Mouse (Mus musculus) heart, embryonic 13.5 days (tissue): ENCODE measurements around the gene Alg11. TPM values are rescaled to one million over a fixed set of nuclear protein-coding genes. Genes with fewer than 3 reads are reported as not detected.

Experiments
- ATAC-seq: fragments of 200-750 bp; cut with Nextera tagmentation; 2 replicates; pipeline ENCODE4 v1.8.0; 2017; ENCODE audit warnings: moderate TSS enrichment; ENCODE audit not compliant: insufficient number of reproducible peaks, low FRiP score, low TSS enrichment; ENCODE audit errors: extremely low read depth
- H3K27ac ChIP-seq: fragments of 300-500 bp; sonication (generic); replicated peaks from 2 replicates; pipeline ENCODE4 v1.5.1; 2015; ENCODE audit warnings: moderate library complexity, mild to moderate bottlenecking, inconsistent platforms
- H3K27me3 ChIP-seq: fragments of 300-500 bp; sonication (generic); replicated peaks from 2 replicates; pipeline ENCODE4 v1.6.1; 2015; ENCODE audit warnings: mild to moderate bottlenecking, inconsistent platforms
- H3K36me3 ChIP-seq: fragments of 300-500 bp; sonication (generic); 2 replicates; pipeline ENCODE4 v1.6.1; 2015; ENCODE audit warnings: mild to moderate bottlenecking, inconsistent platforms
- H3K4me1 ChIP-seq: fragments of 300-500 bp; sonication (generic); 2 replicates; pipeline ENCODE4 v1.6.1; 2015; ENCODE audit warnings: inconsistent platforms
- H3K4me2 ChIP-seq: fragments of 300-500 bp; sonication (generic); 2 replicates; pipeline ENCODE4 v1.6.1; 2015; ENCODE audit warnings: inconsistent platforms, mild to moderate bottlenecking, moderate library complexity
- H3K4me3 ChIP-seq: fragments of 300-500 bp; sonication (generic); 2 replicates; pipeline ENCODE4 v1.5.1; 2015; ENCODE audit warnings: moderate library complexity, mild to moderate bottlenecking, inconsistent platforms
- H3K9ac ChIP-seq: fragments of 300-500 bp; sonication (generic); 2 replicates; pipeline ENCODE4 v1.6.1; 2015; ENCODE audit warnings: inconsistent platforms, mild to moderate bottlenecking, moderate library complexity
- H3K9me3 ChIP-seq: fragments of 300-500 bp; sonication (generic); 2 replicates; pipeline ENCODE4 v1.6.1; 2016; ENCODE audit warnings: inconsistent platforms
- WGBS: fragments of 180-500 bp; shearing (Covaris S2); methylation state at CpG from one replicate; pipeline ENCODE4 v1.1.7; 2015; ENCODE audit warnings: mixed read lengths; 5-methylcytosine and 5-hydroxymethylcytosine counted together
- polyA plus RNA-seq: library from polyadenylated mRNA; unstranded; fragments of >200 nt; fragmentation: Nextera tagmentation; extraction: Ambion mirVana; gene quantifications from 2 replicates; pipeline ENCODE4 v1.2.1, GENCODE M21; 2015

Gene Alg11
- polyA plus RNA-seq, 1 experiment from 2014 or later, result 23.0 TPM

GRCm38 (mm10) chr8:22040153-22040509, 20.4 kb upstream of the Alg11 start:
- H3K4me1 ChIP-seq, result peaks cover 11% of the 10 kb centered on the region; the same call in 1 of the 2 replicates
- peaks cover 13% of the 10 kb centered on the region for H3K27me3 ChIP-seq
- H3K4me3 ChIP-seq, result no peak overlapping the region
- no peak overlapping the region for H3K4me2 ChIP-seq
- H3K27ac ChIP-seq, result no peak overlapping the region
- H3K36me3 ChIP-seq, result no peaks in the 10 kb centered on the region
- H3K9ac ChIP-seq, result no peak overlapping the region
- 48% methylated on average over 6 of the region's 6 CpGs for WGBS
- H3K9me3 ChIP-seq, result no peaks in the 10 kb centered on the region
- no peak for ATAC-seq

DNA sequence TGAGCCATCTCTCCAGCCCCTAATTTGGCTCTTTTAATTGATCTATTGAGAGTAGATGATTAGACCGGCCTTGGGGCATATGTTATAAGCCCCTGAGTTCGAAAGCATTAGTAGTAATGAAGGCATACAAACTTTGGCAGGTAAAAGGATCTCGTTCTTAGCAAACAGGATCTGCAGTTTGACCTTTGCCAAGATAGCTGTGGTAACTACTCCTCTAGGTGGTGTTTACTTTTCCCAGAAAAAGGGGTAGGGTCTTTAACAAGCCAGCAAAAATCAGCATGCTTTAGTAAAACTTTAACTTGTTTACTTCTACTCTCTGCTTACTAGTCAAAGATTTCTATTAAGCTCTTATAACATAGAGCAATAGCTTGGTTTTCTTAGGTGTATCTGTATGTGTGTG, 18.0 kb upstream of the Alg11 start:
- Histone ChIP-seq H3K36me3 (no peaks in the 10 kb centered on the region), H3K4me1 (peaks cover 11% of the 10 kb centered on the region; the same call in 1 of the 2 replicates), H3K27ac (no peak overlapping the region), H3K9me3 (no peaks in the 10 kb centered on the region), H3K4me3 (no peak overlapping the region), H3K27me3 (peaks cover 13% of the 10 kb centered on the region), H3K4me2 (no peak overlapping the region), H3K9ac (no peak overlapping the region)
- ATAC-seq, result no peak
- whole genome bisulfite sequencing, result 78% methylated on average over 3 of the region's 3 CpGs

DNA sequence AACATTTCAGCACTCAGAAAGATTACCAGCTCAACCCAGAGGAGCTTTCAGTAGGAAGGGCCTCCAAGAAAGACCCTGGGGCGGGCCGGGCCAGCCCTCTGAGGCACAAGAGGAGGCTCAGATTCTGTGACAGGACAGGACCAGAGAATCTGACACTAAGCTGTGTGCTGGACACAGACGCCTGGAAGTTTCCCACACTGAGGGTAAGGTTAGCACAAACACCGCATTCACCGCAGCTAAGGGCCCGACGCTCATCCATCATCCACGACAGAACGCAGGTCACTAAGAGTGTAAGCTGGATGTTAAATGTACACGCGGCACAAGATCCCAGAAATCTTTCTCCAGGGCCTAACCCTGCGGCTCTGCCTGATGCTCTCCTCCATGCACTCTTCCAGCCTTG, 16.8 kb upstream of the Alg11 start:
- no peaks in the 10 kb centered on the region for H3K36me3 ChIP-seq
- H3K27me3 ChIP-seq, result peaks cover 13% of the 10 kb centered on the region
- WGBS, result 57% methylated on average over 12 of the region's 12 CpGs
- no peak overlapping the region for H3K4me3 ChIP-seq
- no peak for ATAC-seq
- no peak overlapping the region for H3K27ac ChIP-seq
- no peak overlapping the region for H3K4me2 ChIP-seq
- peaks cover 14% of the 10 kb centered on the region; the same call in 1 of the 2 replicates for H3K4me1 ChIP-seq
- H3K9me3 ChIP-seq, result no peaks in the 10 kb centered on the region
- no peak overlapping the region for H3K9ac ChIP-seq

GRCm38 (mm10) chr8:22047699-22048464, 12.6 kb upstream of the Alg11 start:
- no peak overlapping the region for H3K4me2 ChIP-seq
- no peaks in the 10 kb centered on the region for H3K9me3 ChIP-seq
- H3K4me3 ChIP-seq, result no peak overlapping the region
- no peak overlapping the region for H3K27ac ChIP-seq
- WGBS, result 73% methylated on average over 2 of the region's 2 CpGs
- H3K27me3 ChIP-seq, result no peaks in the 10 kb centered on the region
- H3K36me3 ChIP-seq, result no peaks in the 10 kb centered on the region
- 0 out of 2 replicates have a peak, but pooled peaks cover 7% of the 10 kb centered on the region for H3K4me1 ChIP-seq
- ATAC-seq, result no peak
- H3K9ac ChIP-seq, result no peak overlapping the region

DNA sequence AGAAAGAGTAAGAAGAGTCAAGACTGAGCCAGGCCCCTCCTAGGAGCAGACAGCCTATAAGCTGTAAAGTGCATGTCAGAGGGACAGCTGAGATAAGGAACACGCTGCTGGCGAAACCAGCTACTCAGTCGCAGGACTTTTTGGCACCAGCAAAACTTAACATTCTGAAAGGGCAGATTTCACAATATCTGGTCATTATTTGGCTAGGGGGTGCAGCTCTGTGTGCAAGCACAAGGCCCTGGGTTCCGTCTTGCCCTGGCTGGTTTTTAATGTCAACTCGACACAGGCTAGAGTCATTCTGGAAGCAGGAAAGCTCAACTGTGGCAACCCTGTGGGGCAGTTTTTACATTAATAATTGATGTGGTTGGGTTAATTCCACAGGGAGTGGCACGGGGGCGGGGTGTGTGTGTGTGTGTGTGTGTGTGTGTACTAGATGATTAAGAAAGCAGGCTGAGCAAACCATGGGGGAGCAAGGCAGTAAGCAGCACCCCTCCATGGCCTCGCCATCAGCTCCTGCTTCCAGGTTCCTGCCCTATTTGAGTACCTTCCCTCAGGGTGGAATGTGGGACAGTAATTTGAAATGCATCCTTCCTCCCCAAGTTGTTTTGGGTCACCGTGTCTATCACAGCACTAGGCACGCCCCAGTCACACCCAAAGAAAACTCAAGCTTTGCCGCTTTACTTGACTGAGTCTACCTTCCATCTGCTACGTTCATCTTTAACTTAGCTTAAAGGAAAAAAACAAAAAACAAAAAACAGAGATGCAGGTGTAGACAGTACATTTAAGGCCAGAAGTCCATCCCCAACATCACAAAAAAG, 5.6 kb upstream of the Alg11 start:
- H3K4me3 ChIP-seq, result no peak overlapping the region
- H3K27me3 ChIP-seq, result peaks cover 26% of the 10 kb centered on the region
- peaks cover 4% of the 10 kb centered on the region; the same call in 1 of the 2 replicates for H3K4me1 ChIP-seq
- H3K4me2 ChIP-seq, result no peak overlapping the region
- no peaks in the 10 kb centered on the region for H3K36me3 ChIP-seq
- no peak overlapping the region for H3K27ac ChIP-seq
- 60% methylated on average over 12 of the region's 12 CpGs for WGBS
- H3K9me3 ChIP-seq, result no peaks in the 10 kb centered on the region
- no peak for ATAC-seq
- no peak overlapping the region for H3K9ac ChIP-seq

- Histone ChIP-seq H3K4me3 (no peak overlapping the region), H3K9ac (no peak overlapping the region), H3K27me3 (peaks cover 27% of the 10 kb centered on the region), H3K9me3 (no peaks in the 10 kb centered on the region), H3K4me2 (no peak overlapping the region), H3K27ac (no peak overlapping the region), H3K36me3 (no peaks in the 10 kb centered on the region), H3K4me1 (peaks cover 4% of the 10 kb centered on the region; the same call in 1 of the 2 replicates)
- no peak for ATAC-seq
- 84% methylated on average over 2 of the region's 2 CpGs for WGBS
Measured at GRCm38 (mm10) chr8:22055492-22055877, 5.0 kb upstream of the Alg11 start.

- Histone ChIP-seq H3K4me3 (no peak overlapping the region), H3K9me3 (no peaks in the 10 kb centered on the region), H3K4me1 (peaks cover 11% of the 10 kb centered on the region), H3K4me2 (no peak overlapping the region), H3K9ac (no peak overlapping the region), H3K36me3 (peaks cover under 1% of the 10 kb centered on the region; the same call in 1 of the 2 replicates), H3K27ac (no peak overlapping the region), H3K27me3 (peaks cover 27% of the 10 kb centered on the region)
- whole genome bisulfite sequencing, result 80% methylated on average over 3 of the region's 3 CpGs
- no peak for ATAC-seq
Measured at GRCm38 (mm10) chr8:22056850-22057249, 3.7 kb upstream of the Alg11 start.

- 56% methylated on average over 9 of the region's 9 CpGs for WGBS
- ATAC-seq, result no peak
- Histone ChIP-seq H3K27me3 (peaks cover 27% of the 10 kb centered on the region), H3K36me3 (peaks cover 15% of the 10 kb centered on the region), H3K9me3 (no peaks in the 10 kb centered on the region), H3K9ac (no peak overlapping the region), H3K27ac (no peak overlapping the region), H3K4me3 (no peak overlapping the region), H3K4me1 (peaks cover 11% of the 10 kb centered on the region), H3K4me2 (peak overlapping the region; percentile 22; the same call in 1 of the 2 replicates)
Measured at GRCm38 (mm10) chr8:22058368-22058767, 2.2 kb upstream of the Alg11 start.

GRCm38 (mm10) chr8:22059153-22059738, 1.3 kb upstream of the Alg11 start:
- Histone ChIP-seq H3K4me1 (peaks cover 11% of the 10 kb centered on the region), H3K4me3 (peak overlapping the region; percentile 75), H3K9ac (peak overlapping the region; percentile 79), H3K36me3 (peaks cover 23% of the 10 kb centered on the region), H3K27me3 (peaks cover 27% of the 10 kb centered on the region), H3K27ac (no peak overlapping the region), H3K4me2 (peak overlapping the region; percentile 84), H3K9me3 (no peaks in the 10 kb centered on the region)
- ATAC-seq, result no peak
- 49% methylated on average over 11 of the region's 11 CpGs for WGBS

DNA sequence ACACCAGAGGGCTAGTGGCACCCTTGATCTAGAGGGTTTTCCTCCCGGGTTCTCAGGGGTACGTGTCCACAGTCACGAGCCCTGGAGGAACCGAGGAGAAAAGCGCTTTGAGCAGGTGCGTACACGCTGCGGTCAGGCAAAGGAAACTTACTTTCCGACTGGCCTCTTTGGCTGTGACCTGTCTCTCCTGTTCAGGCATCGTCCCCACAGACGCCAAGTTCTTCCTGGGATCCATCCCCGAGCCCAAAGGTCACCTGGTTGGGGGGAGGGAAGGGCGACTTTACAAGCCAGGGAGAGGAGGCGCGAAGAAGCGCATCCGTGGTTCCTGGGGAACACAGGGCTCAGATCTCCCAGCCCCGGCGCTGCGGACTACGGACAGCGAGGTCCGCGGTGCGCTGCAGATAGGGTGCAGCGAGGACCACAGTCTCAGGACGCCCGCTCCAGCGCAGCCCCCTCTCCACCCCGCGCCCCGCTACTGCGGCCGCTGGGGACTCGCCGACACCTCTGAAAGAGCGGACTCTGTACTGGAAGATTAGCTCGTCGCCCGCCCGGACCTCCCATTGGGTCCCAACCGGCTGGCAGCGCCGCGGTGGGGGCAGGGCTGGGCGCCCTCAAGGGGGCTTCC, 588 bp upstream of the Alg11 start, which contains the start of gene Atp7b:
Gene Atp7b (minus strand): TSS at position 485 of the 625 bp plus-strand sequence.
- H3K4me3 ChIP-seq, result peak within 1 kb of the TSS; percentile 75
- peak within 1 kb of the TSS; percentile 83 for H3K9ac ChIP-seq
- H3K4me2 ChIP-seq, result peak within 1 kb of the TSS; percentile 84
- H3K27ac ChIP-seq, result peak within 1 kb of the TSS; percentile 40; the same call in 1 of the 2 replicates
- WGBS, result under 1% methylated on average over 40 of the region's 46 CpGs
- H3K9me3 ChIP-seq, result no peaks in the 10 kb centered on the region
- H3K27me3 ChIP-seq, result peaks cover 27% of the 10 kb centered on the region
- peak; percentile 82; the same call in 1 of the 2 replicates for ATAC-seq
- peaks cover 6% of the 10 kb centered on the region for H3K4me1 ChIP-seq
- H3K36me3 ChIP-seq, result peaks cover 30% of the 10 kb centered on the region

- Histone ChIP-seq H3K36me3 (peaks cover 42% of the 10 kb centered on the region), H3K4me3 (peak overlapping the region; percentile 75), H3K9me3 (no peaks in the 10 kb centered on the region), H3K4me1 (peaks cover 6% of the 10 kb centered on the region), H3K27me3 (peaks cover 27% of the 10 kb centered on the region), H3K9ac (peak overlapping the region; percentile 83), H3K27ac (no peak overlapping the region), H3K4me2 (peak overlapping the region; percentile 84)
- WGBS, result 2% methylated on average over 3 of the region's 3 CpGs
- no peak for ATAC-seq
Measured at GRCm38 (mm10) chr8:22061126-22061525, 605 bp downstream of the Alg11 start.
